Mouse (Mus musculus) megakaryocyte, embryonic 14.5 days (primary cell): Measurements from ENCODE around the gene Cd101.

Experiments
- FLI1 ChIP-seq: IDR thresholded peaks from 2 replicates; pipeline ENCODE4 v1.6.1; 2012; ENCODE audit warnings: low read length, inconsistent platforms, mixed read lengths
- GATA1 ChIP-seq: IDR thresholded peaks from 3 replicates; pipeline ENCODE4 v1.6.1; 2012; ENCODE audit warnings: mixed read lengths, low read length, inconsistent platforms, borderline replicate concordance

DNA sequence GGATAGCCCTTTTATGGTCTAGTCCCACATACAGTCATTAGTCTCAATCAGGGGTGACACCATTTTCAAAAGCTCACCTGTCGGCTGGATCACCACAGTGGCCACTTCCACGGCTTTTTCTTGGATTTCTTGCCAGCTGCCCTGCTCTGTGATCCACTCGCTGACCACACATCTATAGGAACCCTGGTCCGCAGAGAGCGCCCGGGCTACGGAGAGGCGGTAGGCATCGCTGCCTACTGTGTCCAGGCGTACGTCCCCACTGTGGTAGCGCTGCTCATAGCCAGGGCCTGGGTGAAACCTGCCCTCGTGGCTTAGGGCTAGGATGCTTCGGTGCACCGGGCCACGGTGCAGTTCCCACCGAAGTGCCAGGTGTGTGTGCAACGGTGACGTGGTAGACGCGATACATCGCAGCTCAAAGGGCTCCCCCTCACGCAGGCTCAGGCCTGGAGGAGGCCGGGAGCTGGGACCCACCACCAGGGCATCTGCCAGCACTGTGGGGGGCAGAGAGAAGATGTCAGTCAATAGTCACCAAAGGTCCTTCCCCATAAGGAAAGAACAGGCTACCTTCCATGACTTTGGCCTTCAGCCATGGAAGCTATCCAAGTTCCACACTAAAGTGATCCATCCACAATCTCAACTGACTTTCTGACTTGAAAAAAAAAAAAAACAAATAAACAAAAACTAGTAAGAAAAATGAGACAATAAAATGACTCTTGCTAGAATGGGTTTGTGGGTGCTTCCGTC, 47.8 kb upstream of the Cd101 start:
- TF ChIP-seq GATA1: no peak
- no peak for TF ChIP-seq FLI1
